Mouse (Mus musculus) MEL (cell line): Measurements from ENCODE around the gene Dlk1. TPM values are rescaled to one million over a fixed set of nuclear protein-coding genes. Genes with fewer than 3 reads are reported as not detected.

Experiments
- DNase-seq: peaks from one replicate; pipeline ENCODE4 v3.0.0; 2011; ENCODE audit warnings: low read depth, low spot score
- H3K27ac ChIP-seq: 2 replicates; pipeline ENCODE4 v1.5.1; 2012; ENCODE audit warnings: low read depth, mild to moderate bottlenecking, control low read depth, low read length, moderate library complexity; ENCODE audit not compliant: control insufficient read depth
- H3K27me3 ChIP-seq, 2 experiments: fragments of 150-350 bp in 1 of 2; sonication (generic) in 1 of 2; 2 replicates each; pipeline ENCODE4 v1.6.1; 2012; ENCODE audit warnings: low read length in 2 of 2, mild to moderate bottlenecking in 2 of 2, improper control_type of control experiment in 1 of 2, moderate library complexity in 1 of 2; ENCODE audit not compliant: insufficient read depth in 2 of 2, control insufficient read depth in 1 of 2
- H3K36me3 ChIP-seq, 2 experiments: 2 replicates each; pipeline ENCODE4 v1.6.1; 2012 to 2014; ENCODE audit warnings: low read length in 2 of 2, improper control_type of control experiment in 1 of 2, inconsistent platforms in 1 of 2, mild to moderate bottlenecking in 1 of 2; ENCODE audit not compliant: insufficient read depth in 2 of 2, control insufficient read depth in 1 of 2
- H3K4me1 ChIP-seq, 2 experiments: fragments of 150-350 bp in 1 of 2; sonication (generic) in 1 of 2; 2 replicates each; pipeline ENCODE4 v1.6.1; 2012; ENCODE audit warnings: low read length in 2 of 2, improper control_type of control experiment in 1 of 2, mild to moderate bottlenecking in 1 of 2; ENCODE audit not compliant: insufficient read depth in 2 of 2, control insufficient read depth in 1 of 2
- H3K4me3 ChIP-seq, 2 experiments: fragments of 150-350 bp in 1 of 2; sonication (generic) in 1 of 2; 2 replicates each; pipeline ENCODE4 v1.5.1; 2012; ENCODE audit warnings: low read depth in 2 of 2, low read length in 2 of 2, mild to moderate bottlenecking in 2 of 2, moderate library complexity in 2 of 2, control low read depth in 1 of 2, improper control_type of control experiment in 1 of 2; ENCODE audit not compliant: control insufficient read depth in 1 of 2, insufficient read depth in 1 of 2
- H3K79me2 ChIP-seq: 2 replicates; pipeline ENCODE4 v1.6.1; 2012; ENCODE audit warnings: mild to moderate bottlenecking, low read length, moderate library complexity; ENCODE audit not compliant: control insufficient read depth, poor library complexity, insufficient read depth
- H3K9ac ChIP-seq: 2 replicates; pipeline ENCODE4 v1.6.1; 2012; ENCODE audit warnings: low read depth, mild to moderate bottlenecking, control low read depth, low read length, moderate library complexity; ENCODE audit not compliant: control insufficient read depth, poor library complexity, severe bottlenecking
- H3K9me3 ChIP-seq: fragments of 150-350 bp; sonication (generic); replicated peaks from 2 replicates; pipeline ENCODE4 v1.6.1; 2012; ENCODE audit warnings: mild to moderate bottlenecking, low read length, improper control_type of control experiment, moderate library complexity; ENCODE audit not compliant: insufficient read depth
- CHD1 ChIP-seq: IDR thresholded peaks from 2 replicates; pipeline ENCODE4 v1.6.1; 2012; ENCODE audit warnings: low read depth, mild to moderate bottlenecking, inconsistent platforms, low read length, improper control_type of control experiment
- CTCF ChIP-seq, 3 experiments: IDR thresholded peaks in 2 of 3; conservative IDR thresholded peaks in 1 of 3; 2 replicates each; pipeline ENCODE4 v1.5.1; 2011 to 2012; ENCODE audit warnings: low read length in 3 of 3, low read depth in 2 of 3, mild to moderate bottlenecking in 2 of 3, improper control_type of control experiment in 1 of 3, inconsistent platforms in 1 of 3, mixed read lengths in 1 of 3, moderate library complexity in 1 of 3; ENCODE audit not compliant: control insufficient read depth in 1 of 3, insufficient read depth in 1 of 3, poor library complexity in 1 of 3, severe bottlenecking in 1 of 3
- E2F4 ChIP-seq: IDR thresholded peaks from 2 replicates; pipeline ENCODE4 v1.6.1; 2011; ENCODE audit warnings: low read depth, low read length, improper control_type of control experiment, borderline replicate concordance
- EP300 ChIP-seq, 2 experiments: IDR thresholded peaks; 2 replicates each; pipeline ENCODE4 v1.6.1; 2011; ENCODE audit warnings: improper control_type of control experiment in 2 of 2, low read length in 2 of 2, low read depth in 1 of 2, mild to moderate bottlenecking in 1 of 2
- ETS1 ChIP-seq: IDR thresholded peaks from 2 replicates; pipeline ENCODE4 v1.6.1; 2012; ENCODE audit warnings: low read depth, mild to moderate bottlenecking, inconsistent platforms, low read length, improper control_type of control experiment, moderate library complexity
- GATA1 ChIP-seq: IDR thresholded peaks from 2 replicates; pipeline ENCODE4 v1.6.1; 2011; ENCODE audit warnings: low read depth, low read length, improper control_type of control experiment
- KAT2A ChIP-seq: conservative IDR thresholded peaks from 2 replicates; pipeline ENCODE4 v1.6.1; 2012; ENCODE audit warnings: low read depth, low read length, improper control_type of control experiment, inconsistent platforms
- MAFK ChIP-seq: IDR thresholded peaks from 2 replicates; pipeline ENCODE4 v1.6.1; 2011; ENCODE audit warnings: low read depth, mild to moderate bottlenecking, low read length, improper control_type of control experiment, borderline replicate concordance
- MAZ ChIP-seq: IDR thresholded peaks from 2 replicates; pipeline ENCODE4 v1.6.1; 2012; ENCODE audit warnings: low read depth, mild to moderate bottlenecking, inconsistent platforms, low read length, improper control_type of control experiment
- MYB ChIP-seq: IDR thresholded peaks from 2 replicates; pipeline ENCODE4 v1.6.1; 2011; ENCODE audit warnings: mild to moderate bottlenecking, low read depth, low read length, improper control_type of control experiment
- MYC ChIP-seq: IDR thresholded peaks from 2 replicates; pipeline ENCODE4 v1.6.1; 2011; ENCODE audit warnings: low read depth, mild to moderate bottlenecking, low read length, improper control_type of control experiment, moderate library complexity
- NELFE ChIP-seq: IDR thresholded peaks from 2 replicates; pipeline ENCODE4 v1.6.1; 2011; ENCODE audit warnings: low read depth, low read length, improper control_type of control experiment
- NRF1 ChIP-seq: IDR thresholded peaks from 2 replicates; pipeline ENCODE4 v1.6.1; 2014; ENCODE audit warnings: low read depth, mild to moderate bottlenecking, inconsistent platforms, low read length, improper control_type of control experiment, moderate library complexity; ENCODE audit not compliant: poor library complexity, insufficient read depth, severe bottlenecking
- POLR2AphosphoS2 ChIP-seq: IDR thresholded peaks from 2 replicates; pipeline ENCODE4 v1.6.1; 2011; ENCODE audit warnings: low read length, improper control_type of control experiment
- RCOR1 ChIP-seq: IDR thresholded peaks from 2 replicates; pipeline ENCODE4 v1.6.1; 2012; ENCODE audit warnings: low read depth, mild to moderate bottlenecking, inconsistent platforms, low read length, improper control_type of control experiment
- SMC3 ChIP-seq: IDR thresholded peaks from 2 replicates; pipeline ENCODE4 v1.6.1; 2011; ENCODE audit warnings: low read depth, low read length, improper control_type of control experiment
- TAL1 ChIP-seq: IDR thresholded peaks from 2 replicates; pipeline ENCODE4 v1.6.1; 2012; ENCODE audit warnings: mild to moderate bottlenecking, inconsistent platforms, low read length, moderate library complexity, mixed read lengths
- UBTF ChIP-seq: IDR thresholded peaks from 2 replicates; pipeline ENCODE4 v1.6.1; 2012; ENCODE audit warnings: low read depth, mild to moderate bottlenecking, inconsistent platforms, low read length, improper control_type of control experiment, moderate library complexity, borderline replicate concordance; ENCODE audit not compliant: insufficient read depth
- USF1 ChIP-seq: IDR thresholded peaks from 2 replicates; pipeline ENCODE4 v1.6.1; 2014; ENCODE audit warnings: low read depth, mild to moderate bottlenecking, inconsistent platforms, low read length, improper control_type of control experiment, moderate library complexity
- ZNF384 ChIP-seq: IDR thresholded peaks from 2 replicates; pipeline ENCODE4 v1.6.1; 2012; ENCODE audit warnings: low read depth, mild to moderate bottlenecking, inconsistent platforms, low read length, improper control_type of control experiment
- polyA plus RNA-seq, 2 experiments: library from polyadenylated mRNA; stranded (reverse) in 1 of 2; unstranded in 1 of 2; fragments of >175 nt in 1 of 2; fragments of >200 nt in 1 of 2; gene quantifications; 2 replicates each; pipeline versions ENCODE4 v1.2.1 to v1.2.4; 2012; ENCODE audit warnings: low replicate concordance in 2 of 2, low read depth in 1 of 2; ENCODE audit not compliant: insufficient read length in 2 of 2, insufficient read depth in 1 of 2, missing spikeins in 1 of 2
- total RNA-seq: library from RNA; depleted of rRNA; stranded (reverse); fragments of 300-350 nt; gene quantifications from 2 replicates; pipeline ENCODE4 v1.2.3, GENCODE M21; 2012

The Dlk1 gene
- total and polyA plus RNA-seq, 3 experiments = not detected

DNA sequence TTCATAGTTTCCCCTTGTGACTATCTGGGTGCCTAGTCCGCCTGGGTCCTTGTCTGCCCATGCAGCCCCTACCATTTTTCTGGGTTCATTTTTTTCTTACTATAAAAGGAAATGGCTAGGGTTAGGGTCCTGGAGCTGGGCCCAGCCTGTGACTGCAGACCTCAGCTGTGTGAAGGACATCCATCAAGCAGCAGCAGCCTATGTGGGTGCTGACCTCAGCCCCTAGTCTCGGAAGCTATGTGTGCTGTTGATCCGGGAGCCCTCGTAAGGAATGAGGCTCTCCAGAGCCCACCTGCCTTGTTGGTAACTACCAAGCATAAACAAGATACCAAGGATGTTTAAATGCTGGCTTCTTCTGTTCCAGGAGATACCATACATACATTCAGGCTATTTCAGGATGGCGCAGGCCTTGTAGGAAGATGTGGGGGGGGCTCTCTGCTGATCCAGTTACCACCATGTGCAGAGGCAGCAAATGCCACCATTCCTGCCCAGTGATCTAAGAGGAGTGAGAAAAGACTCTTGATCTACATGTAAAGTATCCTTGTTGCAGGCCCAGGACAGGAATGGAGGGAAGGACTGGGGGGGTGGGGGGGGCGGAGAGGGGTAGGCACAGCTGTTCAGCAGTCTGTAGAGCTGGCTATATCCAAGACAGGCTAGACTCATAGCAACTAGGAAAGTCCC, 49.9 kb downstream of the Dlk1 start:
- TF ChIP-seq MAFK = no peak
- no peak for TF ChIP-seq CTCF (IDR thresholded peaks at IDR 0.05 in 2 of 3, conservative IDR thresholded peaks at IDR 0.05 in 1 of 3; ENCODE audit: control insufficient read depth in 1 of 3, insufficient read depth in 1 of 3, low read depth in 2 of 3, low read length in 3 of 3, poor library complexity in 1 of 3, severe bottlenecking in 1 of 3)
- no peak for TF ChIP-seq NELFE
- TF ChIP-seq SMC3 = no peak
- TF ChIP-seq EP300 (IDR thresholded peaks at IDR 0.05; ENCODE audit: low read depth in 1 of 2, low read length in 2 of 2) = no peak
- TF ChIP-seq NRF1 = no peak
- TF ChIP-seq POLR2AphosphoS2 = no peak
- no peak for TF ChIP-seq ZNF384
- no peak for TF ChIP-seq MYB
- no peak overlapping the region for H3K27ac ChIP-seq
- H3K4me1 ChIP-seq = no peaks in the 10 kb centered on the region
- no peaks in the 10 kb centered on the region for H3K79me2 ChIP-seq
- H3K36me3 ChIP-seq = peaks cover 0 to 2% of the 10 kb centered on the region in 2 experiments; a peak in 1 of 4 replicates
- no peaks in the 10 kb centered on the region for H3K9me3 ChIP-seq
- H3K9ac ChIP-seq = no peak overlapping the region
- H3K27me3 ChIP-seq = no peaks in the 10 kb centered on the region
- no peak for DNase-seq
- H3K4me3 ChIP-seq = no peak overlapping the region

DNA sequence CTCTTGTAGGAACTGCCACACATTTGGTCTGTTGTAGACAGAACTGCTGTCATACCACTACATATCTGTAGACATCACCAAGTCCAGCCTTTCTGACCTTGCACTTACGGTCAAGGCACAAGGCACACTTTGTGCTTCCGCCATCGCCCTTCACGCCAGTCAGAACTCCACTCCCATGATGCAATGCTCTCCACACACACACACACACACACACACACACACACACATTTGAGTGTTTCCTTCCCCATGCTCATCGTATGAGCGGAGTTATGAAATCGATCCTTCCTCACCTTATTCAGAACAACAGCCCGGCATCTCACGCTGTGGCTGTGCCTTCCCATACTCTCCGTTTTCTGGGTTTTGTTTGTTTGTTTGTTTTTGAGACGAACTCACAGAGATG, 55.1 kb downstream of the Dlk1 start:
- Histone ChIP-seq H3K27me3 (no peaks in the 10 kb centered on the region), H3K4me3 (no peak overlapping the region)
- no peak for DNase-seq

More for the DNA sequence above, 55.1 kb downstream of the Dlk1 start:
- no peak for TF ChIP-seq TAL1
- TF ChIP-seq KAT2A = no peak
- no peak for TF ChIP-seq NRF1
- TF ChIP-seq MYB = no peak
- no peak for TF ChIP-seq CTCF (IDR thresholded peaks at IDR 0.05 in 2 of 3, conservative IDR thresholded peaks at IDR 0.05 in 1 of 3; ENCODE audit: control insufficient read depth in 1 of 3, insufficient read depth in 1 of 3, low read depth in 2 of 3, low read length in 3 of 3, poor library complexity in 1 of 3, severe bottlenecking in 1 of 3)
- TF ChIP-seq RCOR1 = no peak
- no peak for TF ChIP-seq SMC3
- TF ChIP-seq ETS1 = no peak
- no peak for TF ChIP-seq E2F4
- no peak for TF ChIP-seq MYC
- no peak for TF ChIP-seq NELFE
- TF ChIP-seq USF1 = no peak
- no peak for TF ChIP-seq CHD1
- no peak for TF ChIP-seq GATA1
- no peak for TF ChIP-seq UBTF
- no peak for TF ChIP-seq MAZ
- Histone ChIP-seq H3K27ac (no peak overlapping the region), H3K4me1 (no peaks in the 10 kb centered on the region), H3K9me3 (no peaks in the 10 kb centered on the region), H3K79me2 (no peaks in the 10 kb centered on the region), H3K9ac (no peak overlapping the region), H3K36me3 (no peaks in the 10 kb centered on the region)
